Mouse (Mus musculus): ENCODE results near the gene Cntnap2.

Gene Cntnap2

DNA sequence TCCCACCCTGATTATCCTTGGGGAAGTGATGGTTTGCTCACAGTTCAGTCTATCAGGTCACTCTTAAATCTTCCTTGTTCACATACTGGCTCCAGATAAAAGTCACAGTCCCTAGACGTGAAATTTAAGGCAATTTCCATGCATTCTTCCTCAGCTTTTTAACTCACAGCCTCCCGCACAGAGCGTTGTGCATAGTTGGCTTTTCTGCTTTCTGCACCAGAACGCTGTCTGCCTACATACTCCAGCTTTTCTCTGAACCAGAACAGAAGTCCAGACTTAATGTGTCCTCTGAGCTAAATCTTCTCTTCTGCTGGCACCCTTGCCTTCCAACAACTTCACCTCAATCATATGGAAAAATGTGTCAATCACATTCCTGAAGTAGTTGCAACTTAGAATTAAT, 1616.5 kb downstream of the Cntnap2 start:
- in situ Hi-C loops (cut with MboI, MseI) = no loop called here

GRCm38 (mm10) chr6:46696187-46696586, 1637.0 kb downstream of the Cntnap2 start:
- in situ Hi-C loops (cut with MboI, MseI) = no loop called here

DNA sequence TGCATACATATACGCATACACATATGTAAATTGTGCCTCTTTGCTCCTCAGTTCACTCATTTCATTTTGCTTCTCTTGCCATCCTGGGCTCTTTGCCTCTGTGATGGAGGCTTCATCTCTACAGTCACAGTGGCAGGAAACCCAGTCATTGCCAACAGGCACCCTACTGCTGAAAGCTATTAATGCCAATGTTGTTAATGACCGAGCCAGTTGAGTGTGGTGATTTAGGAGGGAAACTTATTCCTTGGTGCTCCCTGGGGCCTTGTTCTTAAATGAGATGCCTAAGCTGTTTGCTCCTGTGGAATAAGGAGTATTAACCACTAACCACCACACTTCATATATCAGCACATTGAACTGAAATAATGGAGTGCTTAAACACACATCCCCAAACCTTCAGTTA, 1640.2 kb downstream of the Cntnap2 start:
- in situ Hi-C loops (cut with MboI, MseI) = no loop called here

GRCm38 (mm10) chr6:46704293-46705170, 1645.4 kb downstream of the Cntnap2 start:
- in situ Hi-C loops (cut with MboI, MseI) = no loop called here

DNA sequence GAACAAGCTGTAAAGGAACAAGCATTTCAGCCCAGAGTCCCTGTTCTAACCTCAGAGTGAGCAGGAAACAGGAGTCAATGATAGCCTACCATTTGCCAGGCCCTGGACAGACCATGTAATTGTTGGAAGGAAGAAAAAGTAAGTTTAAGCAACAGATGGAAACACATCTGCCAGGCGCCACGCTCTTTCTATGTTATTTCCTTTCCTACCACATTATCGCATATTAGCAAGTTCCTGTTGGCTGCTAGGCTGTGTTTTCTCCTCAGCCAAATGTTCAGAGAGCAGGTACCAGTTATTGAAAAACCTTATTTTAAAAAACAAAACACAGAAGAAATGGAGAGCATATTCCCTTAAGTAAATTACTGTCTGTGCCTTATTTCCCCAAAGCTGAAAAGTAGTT, 1646.8 kb downstream of the Cntnap2 start:
- in situ Hi-C loops (cut with MboI, MseI) = no loop called here

DNA sequence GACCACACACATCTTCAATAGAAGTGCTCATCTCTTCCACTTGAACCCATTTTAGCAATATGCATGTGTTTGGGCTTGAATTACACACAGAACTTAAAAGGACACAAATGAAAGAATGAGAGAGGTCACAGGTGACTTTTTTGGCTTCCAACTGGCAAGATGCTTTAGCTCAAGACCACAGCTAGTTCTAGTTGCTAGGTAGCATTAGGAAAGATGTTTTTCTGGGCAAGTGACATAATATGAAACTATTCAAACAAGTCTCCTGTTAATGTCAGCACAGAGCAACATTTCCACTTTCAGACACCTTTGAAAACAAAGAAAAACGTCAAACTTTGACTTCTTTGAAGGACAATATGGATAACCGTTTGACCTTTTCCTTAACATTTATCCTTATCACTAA, 1657.4 kb downstream of the Cntnap2 start:
- in situ Hi-C loops (cut with MboI, MseI) = no loop called here

- in situ Hi-C loops (cut with MboI, MseI) = no loop called here
Measured at GRCm38 (mm10) chr6:46733794-46734193, 1674.6 kb downstream of the Cntnap2 start.

DNA sequence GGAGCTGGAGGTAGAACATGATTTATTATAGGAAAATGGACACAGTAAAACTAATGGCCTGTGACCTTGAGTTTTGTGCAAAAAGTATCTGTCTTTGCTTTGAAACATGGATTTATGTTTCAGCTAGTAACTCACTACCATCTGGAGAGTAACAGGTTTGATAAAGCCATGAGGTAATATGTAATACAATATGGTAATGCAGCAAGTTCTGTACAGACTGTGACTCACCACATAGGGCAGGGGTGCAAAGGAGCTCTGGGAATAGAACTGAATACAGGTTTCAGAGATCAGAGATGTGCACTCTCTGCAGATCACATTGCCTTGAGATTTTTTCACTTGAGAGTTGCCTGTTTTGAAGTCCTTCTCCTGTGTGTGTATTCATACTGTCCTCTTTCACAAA, 1689.3 kb downstream of the Cntnap2 start:
- in situ Hi-C loops (cut with MboI, MseI) = no loop called here

- in situ Hi-C loops (cut with MboI, MseI) = no loop called here
Measured at GRCm38 (mm10) chr6:46763481-46763880, 1704.3 kb downstream of the Cntnap2 start.

GRCm38 (mm10) chr6:46774529-46774928, 1715.4 kb downstream of the Cntnap2 start:
- in situ Hi-C loops (cut with MboI, MseI) = no loop called here

DNA sequence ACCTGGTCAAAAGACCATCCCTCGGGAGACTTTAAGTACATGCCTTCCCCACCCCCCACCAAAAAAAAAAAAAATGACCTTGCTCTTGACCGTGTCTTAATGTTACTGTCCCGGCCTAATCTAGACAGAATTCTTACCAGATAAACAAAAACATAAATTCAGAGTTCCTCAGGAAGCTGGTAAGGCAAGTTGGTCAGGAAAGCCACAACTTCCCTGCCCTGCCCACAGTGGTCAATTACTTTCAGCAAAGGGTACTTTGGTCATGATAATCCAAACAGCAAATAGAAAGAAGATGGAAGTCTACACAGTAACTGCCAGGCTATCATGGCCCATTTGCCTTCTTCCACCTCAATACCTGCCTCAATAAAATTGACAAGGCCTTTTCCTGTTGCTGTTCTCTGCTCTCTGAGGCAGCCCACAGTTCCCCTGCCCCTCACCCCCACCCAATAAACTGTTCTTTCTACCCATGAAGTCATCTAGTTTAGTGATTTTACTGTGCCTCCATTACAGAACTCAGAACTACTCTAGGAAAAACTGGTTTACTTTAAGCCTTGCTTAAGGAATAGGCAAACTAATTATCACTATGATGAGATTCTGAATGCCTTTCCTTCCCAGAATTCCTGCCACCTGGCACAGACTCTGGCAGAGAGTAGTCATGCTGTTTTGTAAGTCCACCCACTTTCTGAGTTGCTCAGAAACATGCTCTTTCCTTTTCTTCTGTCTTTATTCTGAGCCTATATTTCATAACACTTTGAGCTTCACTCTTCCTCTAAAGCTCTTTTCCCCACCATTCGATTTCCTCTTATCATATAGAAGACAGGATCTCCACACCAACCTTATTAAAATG, 1743.3 kb downstream of the Cntnap2 start:
- in situ Hi-C loops (cut with MboI, MseI) = no loop called here

- in situ Hi-C loops (cut with MboI, MseI) = no loop called here
Measured at GRCm38 (mm10) chr6:46856635-46857034, 1797.5 kb downstream of the Cntnap2 start.

GRCm38 (mm10) chr6:46861076-46861475, 1801.9 kb downstream of the Cntnap2 start:
- in situ Hi-C loops (cut with MboI, MseI) = no loop called here

DNA sequence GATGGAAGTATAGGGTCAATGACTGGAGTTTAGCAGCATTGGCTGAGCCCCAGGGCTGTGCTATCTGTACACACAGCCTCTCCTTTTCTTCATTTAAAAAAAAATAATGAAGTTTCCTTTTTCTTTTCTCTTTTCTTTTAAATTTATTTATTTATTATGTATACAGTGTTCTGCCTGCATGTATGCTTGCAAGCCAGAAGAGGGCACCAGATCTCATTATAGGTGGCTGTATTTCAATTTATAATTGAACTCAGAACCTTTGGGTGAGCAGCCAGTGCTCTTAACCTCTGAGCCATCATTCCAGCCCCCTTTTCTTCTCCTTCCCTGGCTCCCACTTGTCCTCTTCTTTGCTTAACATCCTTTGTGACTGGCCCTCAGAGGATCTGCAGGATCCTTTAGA, 1807.2 kb downstream of the Cntnap2 start:
- in situ Hi-C loops (cut with MboI, MseI) = no loop called here

- in situ Hi-C loops (cut with MboI, MseI) = no loop called here
Measured at GRCm38 (mm10) chr6:46886230-46886629, 1827.1 kb downstream of the Cntnap2 start.

DNA sequence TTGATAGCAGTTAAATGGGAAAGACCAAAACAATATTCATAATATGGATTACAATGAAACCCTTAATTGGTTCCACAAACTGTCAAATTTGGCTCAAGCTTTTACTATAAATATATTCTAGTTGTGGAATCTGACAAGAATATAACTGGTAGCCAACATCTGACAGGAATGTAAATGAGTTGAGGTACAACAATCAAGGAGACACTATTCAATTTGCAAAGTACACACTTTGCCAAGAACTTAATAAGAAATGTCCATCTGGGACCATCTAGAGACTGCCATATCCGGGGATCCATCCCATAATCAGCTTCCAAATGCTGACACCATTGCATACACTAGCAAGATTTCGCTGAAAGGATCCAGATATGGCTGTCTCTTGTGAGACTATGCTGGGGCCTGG, 1850.0 kb downstream of the Cntnap2 start:
- in situ Hi-C loops (cut with MboI, MseI) = no loop called here

DNA sequence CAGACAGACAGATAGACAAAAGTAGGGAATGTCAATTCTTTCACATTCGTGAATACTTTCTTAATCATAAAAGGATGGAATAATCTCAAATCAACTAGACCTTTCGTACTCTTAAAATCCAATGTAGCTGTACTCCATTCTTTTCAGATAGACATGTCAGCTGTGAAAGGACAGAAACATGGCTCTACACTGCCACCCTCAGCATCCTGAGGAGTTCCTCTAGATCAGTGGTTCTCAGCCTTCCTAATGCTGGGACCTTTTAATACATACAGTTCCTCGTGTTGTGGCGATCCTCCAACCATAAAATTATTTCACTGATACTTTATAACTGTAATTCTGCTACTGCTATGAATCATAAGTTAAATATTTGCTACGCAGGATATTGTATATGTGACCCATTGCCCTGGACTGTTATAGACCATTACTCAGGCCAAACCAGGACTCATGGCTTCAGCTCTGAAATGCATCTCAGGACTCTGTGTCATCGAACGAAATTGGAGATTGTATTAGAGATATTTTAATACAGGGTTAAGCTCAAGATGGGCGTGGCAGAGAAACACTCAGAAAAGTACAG, 1859.6 kb downstream of the Cntnap2 start:
- in situ Hi-C loops (cut with MboI, MseI) = no loop called here

- in situ Hi-C loops (cut with MboI, MseI) = no loop called here
Measured at GRCm38 (mm10) chr6:46919973-46920372, 1860.8 kb downstream of the Cntnap2 start.

GRCm38 (mm10) chr6:46924709-46925108, 1865.6 kb downstream of the Cntnap2 start:
- in situ Hi-C loops (cut with MboI, MseI) = no loop called here

- in situ Hi-C loops (cut with MboI, MseI) = no loop called here
Measured at GRCm38 (mm10) chr6:46945703-46946102, 1886.5 kb downstream of the Cntnap2 start.

GRCm38 (mm10) chr6:46961022-46961686, 1902.0 kb downstream of the Cntnap2 start:
- in situ Hi-C loops (cut with MboI, MseI) = no loop called here

DNA sequence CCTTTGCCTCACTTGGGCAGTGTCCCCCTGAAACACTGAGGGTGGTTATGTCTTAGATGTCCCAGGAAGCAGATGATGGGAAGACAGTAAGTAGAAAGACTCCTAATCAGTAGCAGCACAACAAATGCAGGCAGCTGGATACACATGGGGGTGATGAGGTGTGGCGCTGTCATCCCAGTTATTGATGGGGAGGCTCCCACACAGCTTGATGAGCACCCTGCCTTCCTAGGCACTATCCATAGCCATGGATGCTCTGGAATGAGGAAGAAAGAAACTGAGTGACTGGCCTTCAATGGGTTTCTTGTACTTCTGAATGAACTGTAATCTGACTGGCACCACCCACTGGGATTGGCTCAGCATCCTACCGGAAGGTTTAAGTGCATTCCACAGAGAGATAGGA, 1904.1 kb downstream of the Cntnap2 start:
- in situ Hi-C loops (cut with MboI, MseI) = no loop called here

Data from regulatory T cell (primary cell).